Mouse (Mus musculus) embryonic fibroblast, embryonic 13.5 days (primary cell): ENCODE data around the gene Limd1.

Experiments
- CTCF ChIP-seq: IDR thresholded peaks from 2 replicates; pipeline ENCODE4 v1.5.1; 2011; ENCODE audit warnings: mild to moderate bottlenecking, control low read depth, low read length, moderate library complexity, borderline replicate concordance; ENCODE audit not compliant: insufficient read depth
- POLR2A ChIP-seq: IDR thresholded peaks from 2 replicates; pipeline ENCODE4 v1.6.1; 2011; ENCODE audit warnings: low read depth, mild to moderate bottlenecking, control low read depth, low read length, moderate library complexity

DNA sequence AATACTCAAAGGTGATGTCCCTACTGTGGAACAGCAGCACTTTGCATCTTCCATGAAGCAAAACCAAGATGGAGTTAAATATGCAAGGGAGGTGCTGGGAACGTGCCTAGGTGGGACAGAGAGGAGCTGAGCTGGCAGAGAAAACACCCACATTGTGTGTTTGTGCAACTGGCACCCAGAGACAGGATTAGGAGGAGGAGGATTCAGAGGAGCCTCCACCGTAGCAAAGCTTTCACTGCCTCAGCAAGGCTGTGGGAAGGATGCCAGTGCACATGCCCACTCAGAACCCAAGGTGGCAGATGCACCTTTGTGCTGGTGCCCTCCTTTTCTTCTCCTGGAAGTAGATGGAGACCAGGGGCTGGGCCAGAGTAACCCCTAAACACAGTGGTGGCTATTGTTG lies 40.3 kb upstream of the Limd1 start:
- TF ChIP-seq CTCF (no peak), POLR2A (no peak)
